Mouse (Mus musculus) ES-Bruce4 (cell line): ENCODE data around the gene Coasy. TPM values are rescaled to one million over a fixed set of nuclear protein-coding genes. Genes with fewer than 3 reads are reported as not detected.

Experiments used
- H3K27ac ChIP-seq: 2 replicates; pipeline ENCODE4 v1.5.1; 2012; ENCODE audit warnings: low read length, inconsistent platforms; ENCODE audit not compliant: insufficient read depth
- H3K27me3 ChIP-seq: 2 replicates; pipeline ENCODE4 v1.6.1; 2012; ENCODE audit warnings: mild to moderate bottlenecking, low read length, inconsistent platforms; ENCODE audit not compliant: control insufficient read depth, poor library complexity, insufficient read depth, severe bottlenecking
- H3K36me3 ChIP-seq: 2 replicates; pipeline ENCODE4 v1.6.1; 2012; ENCODE audit warnings: inconsistent platforms, mild to moderate bottlenecking, low read length, moderate library complexity; ENCODE audit not compliant: control insufficient read depth, poor library complexity, insufficient read depth, severe bottlenecking
- H3K4me1 ChIP-seq: one replicate; pipeline ENCODE4 v1.8.1; 2011; ENCODE audit warnings: low read length; ENCODE audit not compliant: control insufficient read depth, insufficient read depth
- H3K4me3 ChIP-seq: 2 replicates; pipeline ENCODE4 v1.5.1; 2011; ENCODE audit warnings: low read depth, mild to moderate bottlenecking, low read length
- H3K9ac ChIP-seq: 2 replicates; pipeline ENCODE4 v1.6.1; 2012; ENCODE audit warnings: low read depth, mild to moderate bottlenecking, inconsistent platforms; ENCODE audit not compliant: poor library complexity, severe bottlenecking
- H3K9me3 ChIP-seq: replicated peaks from 2 replicates; pipeline ENCODE4 v1.6.1; 2012; ENCODE audit warnings: mild to moderate bottlenecking, low read length, inconsistent platforms; ENCODE audit not compliant: control insufficient read depth, poor library complexity, insufficient read depth, severe bottlenecking
- CTCF ChIP-seq: IDR thresholded peaks from one replicate; pipeline ENCODE4 v1.8.1; 2011; ENCODE audit warnings: low read depth, low read length
- EP300 ChIP-seq: IDR thresholded peaks from 2 replicates; pipeline ENCODE4 v1.6.1; 2011; ENCODE audit warnings: low read depth, low read length; ENCODE audit not compliant: insufficient read depth
- POLR2A ChIP-seq: IDR thresholded peaks from one replicate; pipeline ENCODE4 v1.8.1; 2011; ENCODE audit warnings: low read length; ENCODE audit not compliant: insufficient read depth
- polyA plus RNA-seq: library from polyadenylated mRNA; stranded (reverse); fragments of >200 nt; gene quantifications from 2 replicates; pipeline ENCODE4 v1.2.4, GENCODE M21; 2011; ENCODE audit warnings: low read depth; ENCODE audit not compliant: missing spikeins, insufficient read depth, insufficient read length

The Coasy gene
- polyA plus RNA-seq: 21.7 and 24.5 TPM in 2 replicates

- Histone ChIP-seq H3K4me1 (peaks cover 3% of the 10 kb centered on the region), H3K36me3 (no peaks in the 10 kb centered on the region), H3K27me3 (0 out of 2 replicates have a peak, but pooled peaks cover 2% of the 10 kb centered on the region), H3K27ac (0 out of 2 replicates have a peak within 1 kb of the TSS, but pooled peaks have one; percentile 11), H3K9ac (peak within 1 kb of the TSS; percentile 75), H3K9me3 (no peaks in the 10 kb centered on the region), H3K4me3 (peak within 1 kb of the TSS; percentile 85)
- TF ChIP-seq POLR2A: peak; percentile 52
- no peak for TF ChIP-seq CTCF
- TF ChIP-seq EP300: no peak
These were observed at the start of gene Coasy for GRCm38 (mm10) chr11:101082208-101083082. Gene Coasy, plus strand, starts transcription at chr11:101082565.

GRCm38 (mm10) chr11:101033856-101034500 is 48.4 kb upstream of the Coasy start:
- Histone ChIP-seq H3K4me3 (no peak overlapping the region), H3K36me3 (0 out of 2 replicates have a peak, but pooled peaks cover 5% of the 10 kb centered on the region), H3K9ac (no peak overlapping the region), H3K4me1 (no peaks in the 10 kb centered on the region), H3K9me3 (no peaks in the 10 kb centered on the region), H3K27ac (no peak overlapping the region), H3K27me3 (no peaks in the 10 kb centered on the region)
- TF ChIP-seq EP300 (no peak), POLR2A (no peak), CTCF (no peak)

DNA sequence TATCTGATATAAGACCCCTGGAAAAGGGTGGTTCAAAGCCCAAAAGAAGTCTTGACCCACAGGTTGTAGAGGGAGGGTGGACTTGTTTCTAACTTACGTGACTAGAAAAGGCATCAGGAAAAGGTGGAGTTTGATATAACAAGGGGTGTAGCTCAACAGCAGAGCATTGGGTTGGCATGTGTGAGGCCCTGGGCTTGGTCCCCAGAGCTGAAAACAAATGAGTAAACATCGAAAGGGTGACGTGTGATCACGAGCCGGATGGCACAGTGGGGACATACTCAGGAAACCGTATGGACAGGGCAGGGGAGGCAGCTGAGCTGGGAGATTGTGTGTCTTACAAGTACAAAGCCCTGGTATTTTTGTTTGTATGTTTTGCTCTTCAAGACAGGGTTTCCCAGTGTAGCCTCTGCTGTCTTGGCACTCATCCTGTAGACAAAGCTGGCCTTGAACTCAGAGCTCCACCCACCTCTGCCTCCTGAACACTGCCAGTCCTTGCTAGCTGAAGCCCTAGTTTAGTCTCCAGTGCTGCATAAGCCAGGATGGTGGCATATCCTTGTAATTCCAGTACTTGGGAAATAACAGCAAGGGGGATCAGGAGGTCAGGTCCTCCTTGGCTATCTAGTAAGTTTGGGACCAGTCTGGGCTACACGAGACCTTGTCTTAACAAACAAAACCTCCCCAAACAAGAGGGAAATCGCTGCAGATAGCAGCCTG is 47.6 kb upstream of the Coasy start:
- Histone ChIP-seq H3K9ac (no peak overlapping the region), H3K27ac (no peak overlapping the region), H3K27me3 (no peaks in the 10 kb centered on the region), H3K4me1 (no peaks in the 10 kb centered on the region), H3K9me3 (no peaks in the 10 kb centered on the region), H3K4me3 (no peak overlapping the region), H3K36me3 (0 out of 2 replicates have a peak, but pooled peaks cover 5% of the 10 kb centered on the region)
- no peak for TF ChIP-seq EP300
- TF ChIP-seq CTCF: no peak
- no peak for TF ChIP-seq POLR2A

DNA sequence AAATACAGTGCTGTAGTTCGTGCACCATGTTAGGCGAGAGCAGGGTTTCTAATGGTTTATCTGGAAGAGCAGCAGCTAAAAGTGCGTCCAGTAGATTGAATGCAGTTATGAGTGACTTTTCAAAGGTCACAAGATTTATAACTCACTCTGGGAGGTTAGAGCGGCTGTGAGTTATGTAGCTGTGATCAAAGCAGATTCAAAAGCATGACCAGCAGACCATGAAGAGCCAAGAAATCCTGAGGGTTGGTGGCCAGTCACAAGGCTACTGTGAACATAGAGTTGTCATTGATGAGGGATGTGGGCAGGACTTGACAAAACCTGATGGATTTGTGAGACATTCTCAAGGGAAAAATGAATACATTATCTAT is 47.1 kb upstream of the Coasy start:
- H3K9me3 ChIP-seq: no peaks in the 10 kb centered on the region
- H3K4me3 ChIP-seq: no peak overlapping the region
- TF ChIP-seq CTCF (no peak), POLR2A (no peak)
- H3K27me3 ChIP-seq: no peaks in the 10 kb centered on the region
- no peak overlapping the region for H3K27ac ChIP-seq
- no peaks in the 10 kb centered on the region for H3K4me1 ChIP-seq
- H3K9ac ChIP-seq: no peak overlapping the region
- 0 out of 2 replicates have a peak, but pooled peaks cover 5% of the 10 kb centered on the region for H3K36me3 ChIP-seq

DNA sequence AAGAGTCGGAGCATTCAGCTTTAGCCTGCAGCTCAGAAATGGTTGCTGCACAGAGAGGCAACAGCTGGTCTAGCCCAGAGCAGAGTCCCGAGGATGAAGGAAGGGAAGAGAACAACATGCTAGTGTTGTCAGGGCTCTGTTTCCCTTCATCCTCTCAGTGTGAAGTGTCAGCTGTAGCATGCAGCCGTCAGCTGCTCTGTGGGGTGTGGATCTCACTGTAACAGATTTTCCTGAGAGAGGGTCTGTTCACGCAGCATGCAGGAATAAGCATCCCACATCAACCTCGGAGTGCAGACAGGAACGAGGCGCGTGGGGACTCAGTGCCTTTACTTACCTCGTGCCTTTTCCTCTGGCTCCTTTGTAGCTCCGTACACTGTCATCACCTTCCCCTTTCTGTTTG is 44.6 kb upstream of the Coasy start:
- H3K27me3 ChIP-seq: no peaks in the 10 kb centered on the region
- H3K9ac ChIP-seq: no peak overlapping the region
- H3K36me3 ChIP-seq: 0 out of 2 replicates have a peak, but pooled peaks cover 3% of the 10 kb centered on the region
- no peak overlapping the region for H3K4me3 ChIP-seq
- H3K27ac ChIP-seq: no peak overlapping the region
- H3K9me3 ChIP-seq: no peaks in the 10 kb centered on the region
- no peak for TF ChIP-seq POLR2A
- no peak for TF ChIP-seq CTCF
- TF ChIP-seq EP300: no peak
- no peaks in the 10 kb centered on the region for H3K4me1 ChIP-seq
